Mouse (Mus musculus): ENCODE data around the gene Olfr846. TPM values are rescaled to one million over a fixed set of nuclear protein-coding genes. Genes with fewer than 3 reads are reported as not detected.

Olfr846 gene
- polyA plus RNA-seq (2014; fragmentation: Nextera tagmentation; extraction: Ambion mirVana) = not detected in 2 replicates

GRCm38 (mm10) chr9:19363905-19364304, at the start of gene Olfr846:
TSS of gene Olfr846 (minus strand) at chr9:19364005.
- Histone ChIP-seq H3K4me2 (ENCODE audit: low read depth, low read length) (no peak within 1 kb of the TSS), H3K27me3 (replicated peaks; ENCODE audit: control insufficient read depth, insufficient read depth, low read length) (no peaks in the 10 kb centered on the region), H3K36me3 (ENCODE audit: control insufficient read depth, insufficient read depth, low read length) (no peaks in the 10 kb centered on the region), H3K9ac (ENCODE audit: low read depth, low read length) (no peak within 1 kb of the TSS), H3K27ac (replicated peaks; ENCODE audit: low read depth, low read length) (no peak within 1 kb of the TSS), H3K4me1 (ENCODE audit: control insufficient read depth, insufficient read depth, low read length) (no peaks in the 10 kb centered on the region), H3K9me3 (ENCODE audit: control insufficient read depth, low read length) (no peaks in the 10 kb centered on the region), H3K4me3 (ENCODE audit: low read depth, low read length) (no peak within 1 kb of the TSS)
- 61% methylated on average over 1 of the region's 1 CpGs for WGBS
- ATAC-seq (ENCODE audit: low read depth) (no peak), DNase-seq (ENCODE audit: low spot score) (no peak)

GRCm38 (mm10) chr9:19378569-19378968, 14.8 kb upstream of the Olfr846 start, which contains the start of gene Olfr847:
TSS of gene Olfr847 (minus strand) at chr9:19378669.
- 50% methylated on average over 1 of the region's 1 CpGs for WGBS
- ATAC-seq (ENCODE audit: low read depth) = no peak
- DNase-seq (ENCODE audit: low spot score) = no peak

DNA sequence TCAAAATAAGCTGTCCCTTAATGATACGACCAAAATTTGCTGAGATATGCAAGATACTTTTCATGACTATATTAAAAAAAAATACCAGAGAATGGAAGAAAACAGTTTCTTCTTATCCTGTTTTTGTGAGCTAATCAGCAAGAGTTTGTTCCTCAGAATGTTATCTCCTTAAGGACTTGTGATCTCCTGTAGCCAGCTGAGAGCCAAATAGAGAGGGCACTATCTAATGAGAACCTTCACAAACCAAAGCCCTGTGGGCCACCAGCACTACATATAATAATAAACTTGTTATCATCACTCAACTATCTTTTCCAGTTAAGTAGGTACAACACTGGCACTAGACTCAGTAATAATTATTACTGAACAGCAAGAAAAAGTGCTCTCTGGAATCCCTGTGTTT, 27.6 kb downstream of the Olfr846 start, which contains the start of gene Olfr845:
Gene Olfr845 (plus strand): TSS at position 301 of the 400 bp plus-strand sequence.
- Histone ChIP-seq H3K36me3 (ENCODE audit: control insufficient read depth, insufficient read depth, low read length) (no peaks in the 10 kb centered on the region), H3K4me3 (ENCODE audit: low read depth, low read length) (no peak within 1 kb of the TSS), H3K27ac (replicated peaks; ENCODE audit: low read depth, low read length) (no peak within 1 kb of the TSS), H3K4me1 (ENCODE audit: control insufficient read depth, insufficient read depth, low read length) (no peaks in the 10 kb centered on the region), H3K4me2 (ENCODE audit: low read depth, low read length) (no peak within 1 kb of the TSS), H3K9ac (ENCODE audit: low read depth, low read length) (no peak within 1 kb of the TSS), H3K9me3 (ENCODE audit: control insufficient read depth, low read length) (no peaks in the 10 kb centered on the region), H3K27me3 (replicated peaks; ENCODE audit: control insufficient read depth, insufficient read depth, low read length) (no peaks in the 10 kb centered on the region)
- no peak for ATAC-seq (ENCODE audit: low read depth)
- WGBS = 79% methylated on average over 1 of the region's 1 CpGs
- no peak for DNase-seq (ENCODE audit: low spot score)

More at GRCm38 (mm10) chr9:19378569-19378968, 14.8 kb upstream of the Olfr846 start, which contains the start of gene Olfr847:
- no peak within 1 kb of the TSS for H3K4me3 ChIP-seq (ENCODE audit: low read depth, low read length)
- H3K27ac ChIP-seq (replicated peaks; ENCODE audit: low read depth, low read length) = no peak within 1 kb of the TSS
- H3K9ac ChIP-seq (ENCODE audit: low read depth, low read length) = no peak within 1 kb of the TSS
- no peaks in the 10 kb centered on the region for H3K4me1 ChIP-seq (ENCODE audit: control insufficient read depth, insufficient read depth, low read length)
- H3K36me3 ChIP-seq (ENCODE audit: control insufficient read depth, insufficient read depth, low read length) = no peaks in the 10 kb centered on the region
- H3K4me2 ChIP-seq (ENCODE audit: low read depth, low read length) = no peak within 1 kb of the TSS
- no peaks in the 10 kb centered on the region for H3K27me3 ChIP-seq (replicated peaks; ENCODE audit: control insufficient read depth, insufficient read depth, low read length)
- 0 out of 2 replicates have a peak, but pooled peaks cover 5% of the 10 kb centered on the region for H3K9me3 ChIP-seq (ENCODE audit: control insufficient read depth, low read length)

- H3K36me3 ChIP-seq (ENCODE audit: control insufficient read depth, insufficient read depth, low read length) = no peaks in the 10 kb centered on the region
- no peak for ATAC-seq (ENCODE audit: low read depth)
- no peak within 1 kb of the TSS for H3K9ac ChIP-seq (ENCODE audit: low read depth, low read length)
- H3K4me1 ChIP-seq (ENCODE audit: control insufficient read depth, insufficient read depth, low read length) = no peaks in the 10 kb centered on the region
- peaks cover 12% of the 10 kb centered on the region; the same call in 1 of the 2 replicates for H3K9me3 ChIP-seq (ENCODE audit: control insufficient read depth, low read length)
- no peak within 1 kb of the TSS for H3K4me2 ChIP-seq (ENCODE audit: low read depth, low read length)
- no peaks in the 10 kb centered on the region for H3K27me3 ChIP-seq (replicated peaks; ENCODE audit: control insufficient read depth, insufficient read depth, low read length)
- DNase-seq (ENCODE audit: low spot score) = no peak
- H3K27ac ChIP-seq (replicated peaks; ENCODE audit: low read depth, low read length) = no peak within 1 kb of the TSS
- H3K4me3 ChIP-seq (ENCODE audit: low read depth, low read length) = no peak within 1 kb of the TSS
Observed at GRCm38 (mm10) chr9:19316047-19316446, 47.8 kb downstream of the Olfr846 start, which contains the start of gene Olfr844. TSS of gene Olfr844 (plus strand) at chr9:19316347.

Other genes with a start within 250 kb of the Olfr846 start
- not detected in 2 replicates for gene Olfr836, start 243.6 kb downstream of the Olfr846 start, polyA plus RNA-seq (2014; fragmentation: Nextera tagmentation; extraction: Ambion mirVana)
- not detected in 2 replicates for gene Olfr837, start 227.7 kb downstream of the Olfr846 start, polyA plus RNA-seq (2014; fragmentation: Nextera tagmentation; extraction: Ambion mirVana)
- not detected in 2 replicates for gene Olfr839-ps1, start 186.7 kb downstream of the Olfr846 start, polyA plus RNA-seq (2014; fragmentation: Nextera tagmentation; extraction: Ambion mirVana)
- 0.04 TPM in 1 of 2 replicates, not detected in the other for gene Olfr843, start 112.0 kb downstream of the Olfr846 start, polyA plus RNA-seq (2014; fragmentation: Nextera tagmentation; extraction: Ambion mirVana)
- gene Olfr844, start 47.7 kb downstream of the Olfr846 start, polyA plus RNA-seq (2014; fragmentation: Nextera tagmentation; extraction: Ambion mirVana) = not detected in 2 replicates
- not detected in 2 replicates for gene Olfr845, start 27.5 kb downstream of the Olfr846 start, polyA plus RNA-seq (2014; fragmentation: Nextera tagmentation; extraction: Ambion mirVana)
- not detected in 2 replicates for gene Olfr847, start 14.7 kb upstream of the Olfr846 start, polyA plus RNA-seq (2014; fragmentation: Nextera tagmentation; extraction: Ambion mirVana)
- 0.05 TPM in 1 of 2 replicates, not detected in the other for gene Olfr849, start 76.3 kb upstream of the Olfr846 start, polyA plus RNA-seq (2014; fragmentation: Nextera tagmentation; extraction: Ambion mirVana)
- gene Olfr850, start 114.2 kb upstream of the Olfr846 start, polyA plus RNA-seq (2014; fragmentation: Nextera tagmentation; extraction: Ambion mirVana) = not detected in 2 replicates
- gene Olfr851, start 129.3 kb upstream of the Olfr846 start, polyA plus RNA-seq (2014; fragmentation: Nextera tagmentation; extraction: Ambion mirVana) = not detected in 2 replicates
- gene Olfr853, start 177.1 kb upstream of the Olfr846 start, polyA plus RNA-seq (2014; fragmentation: Nextera tagmentation; extraction: Ambion mirVana) = not detected in 2 replicates
- gene Olfr854, start 203.4 kb upstream of the Olfr846 start, polyA plus RNA-seq (2014; fragmentation: Nextera tagmentation; extraction: Ambion mirVana) = not detected in 2 replicates
- not detected in 2 replicates for gene Olfr855, start 218.6 kb upstream of the Olfr846 start, polyA plus RNA-seq (2014; fragmentation: Nextera tagmentation; extraction: Ambion mirVana)

All from embryonic facial prominence, embryonic 14.5 days (tissue).